Mouse (Mus musculus) CH12.LX (cell line): ENCODE results near the gene Syt3. TPM values are rescaled to one million over a fixed set of nuclear protein-coding genes. Genes with fewer than 3 reads are reported as not detected.

Source experiments
- DNase-seq: peaks from one replicate; pipeline ENCODE4 v3.0.0-alpha.2; 2013; ENCODE audit errors: extremely low read depth
- H3K27ac ChIP-seq: 2 replicates; pipeline ENCODE4 v1.5.1; 2012; ENCODE audit warnings: low read depth, mild to moderate bottlenecking, control low read depth, moderate library complexity; ENCODE audit not compliant: insufficient read depth
- H3K27me3 ChIP-seq: replicated peaks from 2 replicates; pipeline ENCODE3; 2012; ENCODE audit warnings: inconsistent platforms
- H3K36me3 ChIP-seq, 2 experiments: replicated peaks in 1 of 2; 2 replicates each; pipeline versions ENCODE3 to v1.6.1; 2012; ENCODE audit warnings: inconsistent platforms in 1 of 2, low read length in 1 of 2, mild to moderate bottlenecking in 1 of 2, mixed read lengths in 1 of 2, moderate library complexity in 1 of 2; ENCODE audit not compliant: control insufficient read depth in 1 of 2, insufficient read depth in 1 of 2
- H3K4me1 ChIP-seq, 2 experiments: 2 replicates each; pipeline ENCODE4 v1.6.1; 2012; ENCODE audit warnings: inconsistent platforms in 1 of 2, moderate library complexity in 1 of 2; ENCODE audit not compliant: insufficient read depth in 2 of 2, control insufficient read depth in 1 of 2
- H3K4me2 ChIP-seq: 2 replicates; pipeline ENCODE4 v1.6.1; 2012; ENCODE audit warnings: low read depth, mild to moderate bottlenecking, control low read depth; ENCODE audit not compliant: poor library complexity, insufficient read depth, severe bottlenecking
- H3K4me3 ChIP-seq, 3 experiments: fragments of 150-350 bp in 1 of 3; sonication (generic) in 1 of 3; replicated peaks in 1 of 3; 2 replicates each; pipeline versions ENCODE3 to v1.5.1; 2011 to 2012; ENCODE audit warnings: low read depth in 2 of 3, low read length in 2 of 3, mild to moderate bottlenecking in 2 of 3, moderate library complexity in 2 of 3, control low read depth in 1 of 3, improper control_type of control experiment in 1 of 3, inconsistent platforms in 1 of 3, mixed read lengths in 1 of 3; ENCODE audit not compliant: poor library complexity in 1 of 3
- H3K79me2 ChIP-seq: replicated peaks from 2 replicates; pipeline ENCODE4 v1.6.1; 2012; ENCODE audit warnings: mild to moderate bottlenecking, moderate library complexity; ENCODE audit not compliant: control insufficient read depth, poor library complexity, insufficient read depth, severe bottlenecking; ENCODE audit errors: extremely low read depth
- H3K9ac ChIP-seq: 2 replicates; pipeline ENCODE4 v1.6.1; 2012; ENCODE audit warnings: low read depth, mild to moderate bottlenecking, control low read depth, moderate library complexity; ENCODE audit not compliant: insufficient read depth
- H3K9me3 ChIP-seq: replicated peaks from 2 replicates; pipeline ENCODE3; 2012; ENCODE audit warnings: low read length, inconsistent platforms, mixed read lengths
- CTCF ChIP-seq, 2 experiments: IDR thresholded peaks in 1 of 2; conservative IDR thresholded peaks in 1 of 2; 2 replicates each; pipeline ENCODE4 v1.5.1; 2011 to 2012; ENCODE audit warnings: low read depth in 2 of 2, low read length in 2 of 2, improper control_type of control experiment in 1 of 2, inconsistent platforms in 1 of 2, mild to moderate bottlenecking in 1 of 2, moderate library complexity in 1 of 2
- E2F4 ChIP-seq: IDR thresholded peaks from 2 replicates; pipeline ENCODE4 v1.6.1; 2011; ENCODE audit warnings: low read depth, low read length, improper control_type of control experiment; ENCODE audit not compliant: insufficient replicate concordance
- ELF1 ChIP-seq: IDR thresholded peaks from 2 replicates; pipeline ENCODE4 v1.6.1; 2014; ENCODE audit warnings: low read depth, mild to moderate bottlenecking, inconsistent platforms, low read length, improper control_type of control experiment
- EP300 ChIP-seq: IDR thresholded peaks from 2 replicates; pipeline ENCODE4 v1.6.1; 2011; ENCODE audit warnings: low read length, improper control_type of control experiment
- ETS1 ChIP-seq: conservative IDR thresholded peaks from 2 replicates; pipeline ENCODE4 v1.6.1; 2012; ENCODE audit warnings: low read depth, mild to moderate bottlenecking, inconsistent platforms, low read length, improper control_type of control experiment, moderate library complexity
- IRF4 ChIP-seq: IDR thresholded peaks from 2 replicates; pipeline ENCODE4 v1.6.1; 2014; ENCODE audit warnings: low read depth, mild to moderate bottlenecking, inconsistent platforms, low read length, improper control_type of control experiment
- JUN ChIP-seq: IDR thresholded peaks from 2 replicates; pipeline ENCODE4 v1.6.1; 2011; ENCODE audit warnings: low read depth, mild to moderate bottlenecking, low read length, improper control_type of control experiment, moderate library complexity; ENCODE audit not compliant: insufficient read depth
- MAFK ChIP-seq: IDR thresholded peaks from 2 replicates; pipeline ENCODE4 v1.6.1; 2011; ENCODE audit warnings: low read length, improper control_type of control experiment; ENCODE audit not compliant: insufficient replicate concordance
- MAZ ChIP-seq: IDR thresholded peaks from 2 replicates; pipeline ENCODE4 v1.6.1; 2012; ENCODE audit warnings: low read depth, mild to moderate bottlenecking, inconsistent platforms, low read length, improper control_type of control experiment, moderate library complexity
- MEF2A ChIP-seq: IDR thresholded peaks from 2 replicates; pipeline ENCODE4 v1.6.1; 2014; ENCODE audit warnings: low read depth, mild to moderate bottlenecking, inconsistent platforms, low read length, improper control_type of control experiment, borderline replicate concordance
- MXI1 ChIP-seq: IDR thresholded peaks from 2 replicates; pipeline ENCODE4 v1.6.1; 2011; ENCODE audit warnings: mild to moderate bottlenecking, low read depth, low read length, improper control_type of control experiment
- MYC ChIP-seq: IDR thresholded peaks from 2 replicates; pipeline ENCODE4 v1.6.1; 2011; ENCODE audit warnings: low read depth, mild to moderate bottlenecking, improper control_type of control experiment, low read length
- NELFE ChIP-seq: IDR thresholded peaks from 2 replicates; pipeline ENCODE4 v1.6.1; 2011; ENCODE audit warnings: low read depth, low read length, improper control_type of control experiment
- PAX5 ChIP-seq: IDR thresholded peaks from 2 replicates; pipeline ENCODE4 v1.6.1; 2012; ENCODE audit warnings: low read length, inconsistent platforms, mixed read lengths
- RCOR1 ChIP-seq: conservative IDR thresholded peaks from 2 replicates; pipeline ENCODE4 v1.6.1; 2012; ENCODE audit warnings: low read depth, mild to moderate bottlenecking, inconsistent platforms, low read length, improper control_type of control experiment
- SMC3 ChIP-seq: IDR thresholded peaks from 2 replicates; pipeline ENCODE4 v1.6.1; 2011; ENCODE audit warnings: low read depth, low read length, improper control_type of control experiment
- TBP ChIP-seq: conservative IDR thresholded peaks from 2 replicates; pipeline ENCODE4 v1.6.1; 2011; ENCODE audit warnings: low read depth, low read length, improper control_type of control experiment
- UBTF ChIP-seq: IDR thresholded peaks from 2 replicates; pipeline ENCODE4 v1.6.1; 2012; ENCODE audit warnings: low read depth, mild to moderate bottlenecking, inconsistent platforms, low read length, improper control_type of control experiment, moderate library complexity
- USF1 ChIP-seq: IDR thresholded peaks from 2 replicates; pipeline ENCODE4 v1.6.1; 2014; ENCODE audit warnings: low read depth, mild to moderate bottlenecking, inconsistent platforms, low read length, improper control_type of control experiment
- ZKSCAN1 ChIP-seq: IDR thresholded peaks from 2 replicates; pipeline ENCODE4 v1.6.1; 2012; ENCODE audit warnings: low read depth, inconsistent platforms, low read length, improper control_type of control experiment, borderline replicate concordance
- dilution Hi-C: fragments of 300-500 bp; cut with MboI; formaldehyde crosslinking; loops from 2 replicates; pipeline ENCODE4 v1.14.3; 2020; ENCODE audit warnings: low sequenced_read_pairs; ENCODE audit not compliant: extremely low pct_unique_long_range_greater_than_20kb, extremely low pct_ligation_motif_present
- in situ Hi-C: fragments of 300-500 bp; cut with MboI; formaldehyde crosslinking; loops from 3 replicates; pipeline ENCODE4 v1.14.3; 2019; ENCODE audit warnings: low sequenced_read_pairs, low pct_ligation_motif_present, low pct_unique_long_range_greater_than_20kb, mixed read lengths
- polyA plus RNA-seq: library from polyadenylated mRNA; unstranded; fragments of >175 nt; gene quantifications from 2 replicates; pipeline ENCODE4 v1.2.1, GENCODE M21; 2012; ENCODE audit warnings: low read depth; ENCODE audit not compliant: insufficient read length
- total RNA-seq, 2 experiments: library from RNA; depleted of rRNA; stranded (reverse); fragments of 300-350 nt in 1 of 2; fragments of >200 nt in 1 of 2; gene quantifications; 2 replicates each; pipeline ENCODE4 v1.2.3; 2012 to 2014

Gene Syt3
- total and polyA plus RNA-seq, 3 experiments = 0.08 to 0.30 (median 0.11) TPM

- Histone ChIP-seq H3K9me3 (peaks cover 4% of the 10 kb centered on the region), H3K9ac (no peak overlapping the region), H3K27me3 (peaks cover 21% of the 10 kb centered on the region), H3K4me2 (no peak overlapping the region), H3K36me3 (no peaks in the 10 kb centered on the region), H3K4me1 (peaks cover 0 to 21% of the 10 kb centered on the region in 2 experiments; a peak in 2 of 4 replicates), H3K27ac (no peak overlapping the region), H3K4me3 (no peak overlapping the region), H3K79me2 (no peaks in the 10 kb centered on the region)
- in situ Hi-C loops (no loop called here), dilution Hi-C loops (no loop called here)
- TF ChIP-seq JUN (no peak), IRF4 (no peak), MAFK (no peak), SMC3 (no peak), E2F4 (no peak), USF1 (no peak), ELF1 (no peak), MYC (no peak), ETS1 (no peak), NELFE (no peak), EP300 (no peak), UBTF (no peak), RCOR1 (no peak), TBP (no peak), MXI1 (no peak), CTCF (conservative IDR thresholded peaks at IDR 0.05 in 1 of 2, IDR thresholded peaks at IDR 0.05 in 1 of 2; ENCODE audit: low read depth in 2 of 2, low read length in 2 of 2) (no peak), MEF2A (no peak), ZKSCAN1 (no peak)
- no peak for DNase-seq
Observed at GRCm38 (mm10) chr7:44372678-44373077, 11.2 kb upstream of the Syt3 start.

DNA sequence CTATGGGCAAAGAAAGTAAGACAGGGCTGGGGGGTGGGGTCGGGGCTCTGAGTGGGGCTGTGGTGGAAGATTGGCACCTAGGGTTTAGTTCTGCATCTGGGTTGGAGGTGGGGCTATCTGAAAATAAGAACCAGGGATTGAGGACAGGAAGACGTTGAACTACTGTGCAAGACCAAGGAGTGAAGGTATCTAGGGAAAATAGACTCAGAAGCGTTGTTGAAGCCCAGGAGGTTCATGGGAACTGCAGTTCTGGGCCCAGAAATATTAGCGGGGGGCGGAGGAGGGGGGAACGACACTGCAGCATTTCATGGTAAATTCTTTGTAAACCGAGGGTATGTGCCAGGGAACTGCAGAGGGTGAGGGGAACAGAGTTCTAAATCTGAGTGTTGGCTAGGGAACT, 10.4 kb upstream of the Syt3 start:
- Histone ChIP-seq H3K27ac (no peak overlapping the region), H3K9me3 (peaks cover 4% of the 10 kb centered on the region), H3K4me1 (peaks cover 0 to 21% of the 10 kb centered on the region in 2 experiments; a peak in 2 of 4 replicates), H3K4me3 (peak overlapping the region; percentile 46 to 69 (median 68)), H3K4me2 (peak overlapping the region; percentile 79), H3K79me2 (no peaks in the 10 kb centered on the region), H3K36me3 (no peaks in the 10 kb centered on the region), H3K27me3 (peaks cover 26% of the 10 kb centered on the region), H3K9ac (peak overlapping the region; percentile 20; the same call in 1 of the 2 replicates)
- in situ Hi-C loops = no loop called here
- dilution Hi-C loops = no loop called here
- no peak for DNase-seq
- no peak for TF ChIP-seq CTCF (conservative IDR thresholded peaks at IDR 0.05 in 1 of 2, IDR thresholded peaks at IDR 0.05 in 1 of 2; ENCODE audit: low read depth in 2 of 2, low read length in 2 of 2)
- TF ChIP-seq MXI1 = peak; percentile 2; the same call in 1 of the 2 replicates
- TF ChIP-seq MAZ = 0 out of 2 replicates have a peak, but pooled peaks have one; percentile 16
- no peak for TF ChIP-seq PAX5
